Mouse (Mus musculus): ENCODE results near the gene Ssbp2.

Gene Ssbp2

DNA sequence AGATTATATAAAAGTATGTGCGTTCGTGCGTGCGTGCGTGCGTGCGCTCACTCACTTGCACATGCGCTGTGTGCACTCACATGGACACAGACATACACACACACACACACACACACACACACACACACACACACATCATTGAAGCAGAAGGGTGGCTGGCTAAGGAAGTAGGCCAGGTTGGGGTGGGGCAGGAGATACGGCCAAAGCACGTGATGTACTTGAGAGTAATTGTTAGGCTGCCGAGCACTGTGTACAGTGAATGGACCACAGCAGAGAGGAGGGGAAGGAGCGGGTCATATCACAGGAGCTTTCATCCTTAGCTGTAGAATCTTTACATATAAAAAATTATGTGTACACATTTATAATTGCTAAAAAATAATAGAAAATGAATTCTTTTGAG, 66.0 kb downstream of the Ssbp2 start:
- no peak for DNase-seq (ENCODE audit: low read depth, low spot score)

DNA sequence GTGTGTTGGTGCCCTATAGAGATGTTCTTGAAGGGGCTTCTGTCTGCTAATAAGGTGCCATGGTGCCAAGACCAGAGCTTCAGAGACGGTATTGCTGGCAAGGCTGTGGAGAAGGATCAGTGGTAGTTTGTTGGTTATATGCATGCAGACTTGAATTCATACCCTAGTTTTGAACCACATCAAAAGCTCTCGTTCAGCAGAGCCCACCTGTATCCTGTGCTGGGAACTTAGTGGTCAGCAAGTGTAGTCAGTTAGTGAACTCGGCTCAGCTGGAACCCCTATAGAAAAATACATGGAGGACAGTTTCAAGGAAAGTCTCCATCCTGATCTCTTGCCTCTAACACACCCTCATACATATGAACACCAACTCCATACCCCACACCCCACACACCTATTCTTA, 69.7 kb downstream of the Ssbp2 start:
- DNase-seq (ENCODE audit: low read depth, low spot score): no peak

DNA sequence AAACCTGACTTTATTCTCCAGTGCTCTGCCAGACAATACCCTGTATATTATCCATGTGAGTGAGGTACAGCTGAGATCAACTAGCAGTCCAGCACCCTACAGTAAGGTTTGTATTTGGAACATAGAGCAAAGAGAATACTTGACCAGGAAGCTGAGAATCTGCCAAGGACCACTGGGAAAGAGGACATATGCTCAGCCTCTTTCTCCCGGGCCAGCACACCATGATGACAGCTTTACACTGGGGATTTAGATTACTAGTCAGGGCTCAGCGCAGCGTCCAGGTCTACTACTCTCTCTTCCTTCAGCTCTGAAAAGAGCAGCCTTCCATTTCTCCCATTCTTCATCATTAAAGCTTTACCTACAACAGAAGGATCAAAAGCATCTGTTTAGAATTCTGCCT, 76.6 kb downstream of the Ssbp2 start:
- DNase-seq (ENCODE audit: low read depth, low spot score): no peak

DNA sequence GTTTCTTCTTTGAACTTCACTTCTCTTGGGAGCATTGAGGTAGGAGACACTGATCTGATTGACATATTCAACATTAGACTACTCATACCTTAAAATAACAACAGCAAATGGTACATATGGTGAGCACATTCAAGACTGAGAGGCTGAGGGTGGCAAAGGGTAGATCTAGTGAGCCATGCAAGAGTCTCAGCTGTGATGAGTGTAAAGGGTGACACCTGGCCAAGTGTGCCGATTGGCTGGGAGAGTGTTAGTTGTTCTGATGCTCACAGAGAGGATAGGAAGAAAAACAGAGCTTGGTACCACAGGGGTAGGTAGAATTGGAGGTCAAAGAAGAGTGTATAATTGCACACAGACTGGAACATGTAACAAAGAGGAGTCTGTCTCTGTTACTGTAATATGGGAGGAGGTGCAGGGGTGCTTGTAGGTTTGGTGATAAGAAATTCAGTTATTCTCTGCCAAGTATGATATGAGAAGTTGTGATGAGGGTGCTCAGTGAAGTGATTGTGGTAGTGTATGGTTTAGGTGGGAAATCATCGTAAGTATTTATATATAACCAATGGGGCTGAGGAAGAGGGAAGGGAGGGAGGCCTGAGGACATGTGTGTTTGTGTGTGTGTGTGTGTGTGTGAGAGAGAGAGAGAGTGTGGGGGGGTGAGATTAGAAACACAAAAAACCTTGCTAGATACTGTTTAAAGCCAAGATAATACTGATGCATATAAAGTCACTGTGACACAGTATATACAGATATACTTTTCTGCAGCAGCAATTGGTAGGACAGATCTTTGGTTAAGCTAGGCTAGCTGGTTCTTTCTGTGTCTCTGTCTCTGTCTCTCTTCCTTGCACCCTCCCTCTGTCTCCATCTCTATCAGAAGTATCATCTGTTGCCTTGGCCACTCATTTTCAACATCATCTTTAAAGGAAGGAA, 80.3 kb downstream of the Ssbp2 start:
- no peak for DNase-seq (ENCODE audit: low read depth, low spot score)

DNA sequence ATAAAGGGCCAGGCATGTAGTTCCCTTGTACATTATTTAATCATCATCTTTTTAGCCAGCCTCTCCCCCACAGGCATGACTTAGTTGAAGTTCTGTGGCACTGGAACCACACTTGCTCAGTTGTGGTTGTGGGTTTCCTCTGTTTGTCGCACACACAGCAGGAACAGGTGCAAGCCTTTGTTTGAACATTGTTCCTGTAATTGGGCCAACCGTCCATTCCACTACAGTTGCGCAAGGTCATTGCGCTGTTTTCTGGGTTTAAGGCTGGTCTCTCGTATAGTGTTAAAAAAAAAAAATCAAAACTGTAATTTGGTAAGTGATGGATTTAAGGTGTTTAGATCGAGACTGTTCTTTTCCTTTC, 81.0 kb downstream of the Ssbp2 start:
- no peak for DNase-seq (ENCODE audit: low read depth, low spot score)

DNA sequence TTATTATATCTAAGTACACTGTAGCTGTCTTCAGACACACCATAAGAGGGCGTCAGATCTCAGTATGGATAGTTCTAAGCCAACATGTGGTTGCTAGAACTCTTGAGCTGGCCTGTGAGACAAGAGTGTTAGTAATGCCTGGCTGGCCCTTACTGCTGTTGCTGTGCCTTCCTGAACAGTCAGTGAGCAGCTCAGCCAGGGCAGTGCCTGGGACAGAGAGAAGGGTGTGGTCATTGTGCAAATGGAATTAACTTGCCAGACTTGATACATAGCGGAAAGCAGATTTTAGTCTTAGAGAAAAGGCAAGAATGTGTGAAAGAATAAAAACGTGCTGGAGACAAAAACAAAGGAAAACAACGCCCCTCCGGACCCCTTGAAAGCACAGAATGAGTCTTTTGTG, 83.5 kb downstream of the Ssbp2 start:
- no peak for DNase-seq (ENCODE audit: low read depth, low spot score)

DNA sequence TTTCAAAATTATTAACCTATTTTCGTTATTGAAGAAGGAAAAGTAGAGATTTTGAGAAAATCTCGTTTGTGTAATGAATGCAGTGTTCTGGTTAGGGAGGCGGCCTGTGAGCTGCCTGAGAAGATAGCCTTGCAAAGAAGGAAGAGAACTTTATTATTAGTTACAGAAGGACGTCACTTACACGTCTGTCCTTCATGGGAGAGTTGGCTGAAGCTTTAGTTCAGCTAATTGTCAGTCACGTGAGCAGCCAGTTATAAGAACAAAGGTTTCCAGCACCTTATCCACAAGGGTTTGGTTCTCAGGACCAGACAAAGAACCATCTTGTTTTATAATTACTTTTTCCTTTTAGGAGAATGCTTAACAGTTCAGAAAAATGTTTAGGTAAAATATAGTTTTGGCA, 104.0 kb downstream of the Ssbp2 start:
- DNase-seq (ENCODE audit: low read depth, low spot score): no peak

DNA sequence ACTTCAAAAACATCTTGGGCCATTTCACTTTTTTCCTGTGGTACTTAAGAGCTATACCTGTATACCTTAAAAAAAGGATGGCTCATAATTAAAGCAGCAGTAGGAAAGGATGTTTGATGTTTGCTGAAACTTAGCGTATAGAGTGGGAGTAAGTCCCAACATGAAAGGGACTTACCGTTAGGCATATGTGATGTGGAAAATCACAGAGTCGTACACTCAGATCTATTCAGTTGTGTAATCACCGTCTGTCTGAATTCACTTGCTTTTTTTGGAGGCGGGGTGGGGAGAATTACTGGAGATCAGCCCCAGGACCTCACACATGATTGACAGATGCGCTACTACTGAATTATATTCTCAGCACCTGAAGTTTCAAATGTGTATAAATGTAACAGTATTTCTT, 104.7 kb downstream of the Ssbp2 start:
- DNase-seq (ENCODE audit: low read depth, low spot score): no peak

DNA sequence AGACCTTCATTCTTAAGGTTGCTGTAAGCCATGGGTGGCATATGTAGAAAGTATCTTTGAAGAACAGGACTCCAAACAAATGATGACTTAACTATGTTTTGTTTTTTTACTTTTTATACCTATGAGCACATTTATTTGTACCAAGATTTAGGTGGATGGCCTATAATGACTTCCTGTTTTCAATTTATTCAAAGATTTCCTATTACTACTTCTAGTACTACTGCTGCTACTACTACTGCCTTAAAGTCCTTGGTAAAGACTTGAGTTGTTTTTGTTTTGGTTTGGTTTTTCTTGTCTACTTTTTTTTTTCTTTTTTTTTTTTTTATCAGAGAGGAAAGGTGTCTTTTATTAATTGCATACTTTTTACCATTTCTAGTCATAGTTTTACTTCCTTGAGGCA, 121.4 kb downstream of the Ssbp2 start:
- no peak for DNase-seq (ENCODE audit: low read depth, low spot score)

DNA sequence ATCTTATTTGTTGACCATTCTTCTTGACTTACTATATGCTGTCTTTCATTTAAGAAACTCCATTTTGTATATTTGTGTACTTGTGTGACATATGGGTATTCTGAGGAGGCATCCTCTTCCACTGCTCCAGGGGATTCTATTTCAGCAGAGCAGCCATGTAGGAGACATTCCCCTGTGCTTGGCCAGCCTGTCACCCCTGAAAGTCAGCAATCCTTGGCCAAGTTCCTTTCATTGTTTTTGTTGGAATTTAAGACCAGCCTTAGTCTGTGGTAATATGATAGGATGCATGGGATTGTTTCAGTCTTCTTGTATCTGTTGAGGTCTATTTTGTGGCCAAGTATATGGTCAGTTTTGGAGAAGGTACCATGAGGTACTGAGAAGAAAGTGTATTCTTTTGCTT, 122.1 kb downstream of the Ssbp2 start:
- DNase-seq (ENCODE audit: low read depth, low spot score): no peak

DNA sequence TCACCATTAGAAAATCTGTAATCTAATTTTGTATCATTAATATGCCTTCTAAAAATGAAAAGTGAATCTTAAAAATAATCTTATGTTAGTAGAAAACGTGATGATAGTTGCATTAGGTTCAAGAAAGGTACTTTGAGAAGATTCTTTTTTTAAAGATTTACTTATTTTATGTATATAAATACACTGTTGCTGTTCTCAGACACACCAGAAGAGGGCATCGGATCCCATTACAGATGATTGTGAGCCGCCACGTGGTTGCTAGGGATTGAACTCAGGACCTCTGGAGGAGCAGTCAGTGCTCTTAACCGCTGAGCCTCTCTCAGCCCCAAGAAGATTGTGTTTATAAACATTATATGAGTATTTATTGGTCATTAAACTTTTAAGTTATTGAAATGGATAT, 126.3 kb downstream of the Ssbp2 start:
- no peak for DNase-seq (ENCODE audit: low read depth, low spot score)

DNA sequence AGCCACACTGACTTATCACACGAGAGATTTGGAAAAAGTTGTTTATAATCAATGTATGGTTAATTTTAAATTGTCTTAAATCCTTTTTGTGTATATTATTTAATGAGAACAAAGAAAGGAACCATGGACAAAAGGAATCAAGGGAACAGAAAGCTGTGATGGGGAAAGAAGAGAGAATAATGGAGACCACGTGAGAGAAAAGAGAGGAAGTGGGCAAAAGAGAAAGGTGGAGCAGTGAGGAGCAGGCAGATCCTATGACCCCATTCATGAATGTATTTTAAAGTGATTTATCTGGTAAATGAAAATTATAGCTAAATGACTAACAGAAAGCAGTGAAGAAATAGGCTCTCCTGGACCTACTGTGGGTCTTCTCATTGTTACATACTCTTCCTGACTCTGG, 128.4 kb downstream of the Ssbp2 start:
- DNase-seq (ENCODE audit: low read depth, low spot score): no peak

DNA sequence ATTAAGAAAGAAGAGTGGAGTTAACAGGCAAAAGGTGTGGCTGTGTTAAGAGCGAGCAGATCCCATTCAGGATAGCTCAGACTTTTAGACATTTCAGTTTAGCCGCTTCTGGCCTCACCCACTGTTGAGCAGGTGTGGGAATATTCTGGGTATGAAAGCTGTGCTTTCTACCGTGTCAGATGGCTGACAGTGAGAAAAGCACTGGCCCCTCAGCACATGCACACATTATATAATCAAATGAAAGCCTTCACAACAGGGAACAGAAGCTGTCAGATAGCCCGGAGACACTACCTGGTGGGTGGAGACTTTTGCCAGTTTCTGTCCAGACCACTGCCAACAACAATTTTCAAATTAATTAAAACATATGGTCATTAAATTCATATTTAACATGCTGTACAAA, 131.8 kb downstream of the Ssbp2 start:
- DNase-seq (ENCODE audit: low read depth, low spot score): no peak

DNA sequence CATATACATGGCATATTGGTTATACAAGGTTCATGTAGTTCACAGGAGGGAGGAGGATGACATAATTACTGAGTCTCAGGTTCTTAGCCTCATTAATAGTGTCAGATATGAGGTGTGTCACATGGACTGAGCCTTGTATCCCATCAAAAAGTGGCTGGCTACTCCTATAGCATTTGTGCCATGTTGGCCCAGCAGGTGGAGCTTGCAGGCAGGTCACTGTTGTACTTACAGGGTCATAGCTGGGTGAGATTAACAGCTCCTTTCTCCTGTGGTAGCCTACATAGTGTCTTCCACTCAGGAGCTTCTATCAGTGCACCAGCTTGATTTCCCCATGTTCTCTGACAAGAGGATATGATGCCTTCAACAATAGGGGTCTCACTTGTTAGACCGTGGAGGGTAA, 135.2 kb downstream of the Ssbp2 start:
- DNase-seq (ENCODE audit: low read depth, low spot score): no peak

DNA sequence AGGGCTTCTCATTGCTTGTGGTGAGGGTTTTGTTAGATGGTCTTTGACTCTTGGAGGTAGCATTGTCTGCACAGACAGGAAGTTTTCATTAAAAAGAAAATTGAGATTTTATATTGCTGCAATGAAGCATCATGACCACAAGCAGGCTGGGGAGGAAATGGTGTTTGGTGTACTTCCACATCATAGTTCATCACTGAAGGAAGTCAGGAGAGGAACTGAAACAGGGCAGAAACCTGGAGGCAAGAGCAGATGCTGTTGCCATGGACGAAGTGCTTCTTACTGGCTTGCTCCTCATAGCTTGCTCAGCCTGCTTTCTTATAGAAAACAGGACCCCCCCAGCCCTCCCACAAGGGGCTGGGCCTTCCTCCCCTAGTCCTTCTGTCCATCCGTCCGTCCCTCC, 139.5 kb downstream of the Ssbp2 start:
- no peak for DNase-seq (ENCODE audit: low read depth, low spot score)

DNA sequence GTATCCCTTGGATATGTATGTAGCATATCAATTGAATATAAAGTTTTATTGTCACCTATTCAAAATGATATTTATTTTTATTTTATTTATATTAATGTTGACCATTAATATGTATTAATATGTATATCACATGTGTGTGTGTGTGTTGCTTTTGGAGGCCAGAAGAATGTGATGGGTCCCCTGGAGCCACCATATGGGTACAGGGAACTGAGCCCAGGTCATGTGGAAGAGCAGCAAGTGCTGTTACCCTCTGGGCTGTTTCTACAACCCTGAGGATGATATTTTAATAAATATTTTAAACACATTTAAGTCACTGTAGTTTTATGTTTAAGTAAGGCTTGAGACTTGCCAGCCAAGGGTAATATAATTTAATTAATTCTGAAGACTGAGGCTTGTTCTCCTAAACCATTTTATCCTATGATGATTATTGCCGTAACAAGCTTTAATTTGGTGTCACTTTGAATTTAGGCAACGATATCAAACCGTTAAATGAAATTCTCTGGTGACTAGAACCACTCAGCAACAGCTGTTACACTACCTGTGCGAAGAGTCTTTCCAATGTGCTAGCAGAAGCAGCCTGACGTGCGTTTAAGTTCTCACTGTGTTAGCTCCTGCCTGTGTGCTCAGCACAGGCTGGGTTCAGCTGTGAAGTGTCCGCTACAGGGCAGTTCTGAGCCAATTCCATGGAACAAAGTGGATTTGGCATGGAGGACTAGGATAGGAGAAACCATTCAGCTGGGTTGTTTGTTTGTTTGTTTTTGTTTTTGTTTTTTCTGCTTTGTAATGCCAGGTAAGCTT, 145.2 kb downstream of the Ssbp2 start:
- DNase-seq (ENCODE audit: low read depth, low spot score): no peak

DNA sequence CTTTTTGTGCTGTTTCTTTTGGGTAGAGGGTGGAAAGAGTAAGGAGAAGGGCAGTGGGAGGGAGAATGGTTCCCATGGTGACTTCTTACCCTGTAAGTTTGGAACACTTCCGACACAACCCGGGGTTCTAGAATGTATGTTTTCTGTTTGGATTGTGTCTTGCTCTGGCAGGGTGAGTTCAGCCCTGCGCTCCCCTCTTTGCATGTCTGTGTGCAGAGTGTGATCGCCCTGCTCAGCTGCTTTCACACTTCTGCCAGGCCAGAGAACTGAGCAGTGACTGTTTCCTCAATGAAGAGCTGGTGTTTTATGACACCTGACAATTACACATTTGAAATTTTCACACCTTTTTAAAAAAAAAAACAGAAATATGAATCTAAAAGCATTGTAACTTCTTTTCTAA, 150.5 kb downstream of the Ssbp2 start:
- DNase-seq (ENCODE audit: low read depth, low spot score): no peak

DNA sequence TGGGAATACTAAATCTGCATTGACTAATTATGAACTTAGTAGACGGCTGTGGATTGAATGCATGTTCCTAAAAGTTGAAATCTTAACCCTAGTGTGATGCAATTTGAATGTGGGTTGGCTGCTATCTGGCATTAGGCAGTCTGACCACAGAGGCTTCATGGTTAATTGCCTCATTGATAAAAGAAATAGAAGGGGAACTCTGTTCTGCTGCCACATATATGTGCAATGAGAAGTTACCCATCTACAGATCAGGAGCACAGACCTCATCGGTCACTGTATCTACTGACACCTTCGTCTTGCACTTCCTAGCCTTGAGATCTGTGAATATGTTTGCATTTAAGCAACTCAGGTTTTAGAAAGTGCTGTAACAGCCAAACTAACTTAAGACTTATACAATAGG, 151.8 kb downstream of the Ssbp2 start:
- DNase-seq (ENCODE audit: low read depth, low spot score): no peak

DNA sequence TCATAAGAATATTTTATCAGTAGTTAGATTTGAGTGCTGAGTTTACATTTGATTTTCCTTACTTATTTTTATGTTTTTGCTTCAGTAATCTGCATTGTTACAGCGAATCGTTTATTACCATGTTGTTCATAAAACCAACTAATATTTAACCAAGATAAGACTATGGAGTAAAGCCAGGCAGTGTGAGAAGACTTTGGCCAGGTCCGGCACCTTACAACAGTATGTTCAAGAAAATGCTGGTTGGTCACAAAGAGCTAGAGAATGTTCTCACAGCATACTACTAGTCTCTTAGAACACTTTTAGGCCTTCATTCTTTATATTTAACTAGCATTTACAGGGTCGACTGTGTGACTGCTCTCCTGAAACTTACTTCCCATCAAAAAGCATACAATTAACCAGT, 152.5 kb downstream of the Ssbp2 start:
- no peak for DNase-seq (ENCODE audit: low read depth, low spot score)

DNA sequence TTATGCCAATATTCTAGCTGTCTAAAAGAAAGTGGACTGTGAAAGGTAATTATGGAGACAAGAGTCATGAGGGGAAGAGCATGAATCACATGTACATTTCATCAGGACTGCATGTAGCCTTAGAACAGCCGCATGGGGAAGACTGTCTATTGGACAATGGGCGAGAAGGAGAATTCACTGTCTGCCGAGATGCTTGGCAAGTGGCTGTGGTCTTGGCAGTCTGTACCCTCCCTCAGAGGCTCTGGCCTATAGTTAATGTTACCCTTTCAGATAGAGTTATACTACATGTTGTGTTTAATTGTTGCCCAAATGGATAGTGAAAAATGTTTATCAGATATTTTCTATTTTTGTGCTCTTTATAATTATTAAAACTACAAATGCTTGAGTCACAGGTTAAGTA, 156.0 kb downstream of the Ssbp2 start:
- no peak for DNase-seq (ENCODE audit: low read depth, low spot score)

DNA sequence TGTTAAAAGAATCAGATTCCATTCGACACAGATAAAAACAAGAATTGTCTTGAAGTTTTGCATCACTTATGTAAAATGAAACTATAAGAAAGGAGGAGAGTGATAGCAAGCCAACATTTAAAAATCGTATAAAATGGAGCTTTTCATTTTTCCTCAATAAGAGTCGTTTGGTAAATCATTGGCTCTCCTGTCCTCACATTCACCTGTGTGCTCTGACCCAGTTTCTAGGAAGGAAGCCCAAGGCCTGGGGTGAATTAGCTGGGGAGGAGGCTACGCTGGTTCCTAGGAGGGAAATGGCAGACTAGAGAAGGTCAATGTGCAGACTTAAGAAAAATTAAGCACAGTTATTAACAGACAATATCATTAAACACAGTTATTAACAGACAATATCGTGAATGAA, 156.8 kb downstream of the Ssbp2 start:
- no peak for DNase-seq (ENCODE audit: low read depth, low spot score)

DNA sequence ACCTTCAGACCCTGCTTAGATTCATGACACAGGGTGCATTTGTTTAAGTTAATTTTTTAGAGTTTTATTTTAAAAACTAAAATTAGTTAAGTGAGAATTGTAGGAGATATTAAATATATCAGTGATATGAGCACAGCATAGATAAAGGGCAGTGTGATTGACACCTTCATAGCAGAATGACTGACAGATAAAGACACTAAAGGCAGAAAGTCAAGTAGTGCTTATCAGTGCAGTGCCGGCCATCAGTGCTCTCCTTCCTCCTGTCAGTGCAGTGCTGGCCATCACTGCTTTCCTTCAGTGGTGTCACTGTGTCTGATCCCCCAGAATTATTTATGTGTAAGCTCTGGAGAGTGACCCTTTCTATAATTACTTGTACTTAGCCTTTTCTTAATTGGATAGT, 159.3 kb downstream of the Ssbp2 start:
- no peak for DNase-seq (ENCODE audit: low read depth, low spot score)

DNA sequence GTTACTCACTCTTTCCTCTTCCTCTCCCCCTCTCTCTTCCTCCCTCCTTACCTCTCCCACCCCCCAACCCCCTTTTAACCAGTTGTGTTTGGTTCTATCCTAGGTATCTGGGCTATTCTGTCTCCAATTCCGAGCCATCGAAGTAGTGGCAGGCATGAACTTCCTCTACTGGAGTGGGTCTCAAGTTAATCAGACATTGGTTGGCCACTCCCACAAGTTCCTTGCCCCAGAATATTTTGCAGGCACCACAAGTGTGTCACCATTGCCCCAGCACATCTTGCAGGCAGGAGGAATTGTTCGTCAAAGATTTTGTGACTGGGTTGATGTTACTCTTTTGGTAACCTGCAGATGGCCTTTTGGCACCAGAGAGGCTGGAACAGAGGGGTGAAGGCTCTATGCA, 160.5 kb downstream of the Ssbp2 start:
- no peak for DNase-seq (ENCODE audit: low read depth, low spot score)

Measured in embryo, embryonic 11.5 days (tissue).